Mouse (Mus musculus) C2C12 (cell line): ENCODE data around the gene Hps5.

Experiments
- CTCF ChIP-seq: IDR thresholded peaks from one replicate; pipeline ENCODE4 v1.5.1; 2011; ENCODE audit not compliant: control insufficient read depth, insufficient read depth, insufficient read length
- MAX ChIP-seq: IDR thresholded peaks from one replicate; pipeline ENCODE4 v1.6.1; 2011; ENCODE audit warnings: mild to moderate bottlenecking, control low read depth
- MYOD1 ChIP-seq: IDR thresholded peaks from one replicate; pipeline ENCODE4 v1.6.1; 2011; ENCODE audit warnings: low read depth; ENCODE audit not compliant: control insufficient read depth, insufficient read length
- USF1 ChIP-seq: IDR thresholded peaks from one replicate; pipeline ENCODE4 v1.6.1; 2011; ENCODE audit warnings: low read depth, mild to moderate bottlenecking, control low read depth, moderate library complexity

GRCm38 (mm10) chr7:46796779-46797178 lies 915 bp upstream of the Hps5 start:
- no peak for TF ChIP-seq CTCF
- TF ChIP-seq MAX: no peak
- no peak for TF ChIP-seq USF1
- no peak for TF ChIP-seq MYOD1
